Mouse (Mus musculus) lung, embryonic 14.5 days (tissue): Measurements from ENCODE around the gene Snapc1. TPM values are rescaled to one million over a fixed set of nuclear protein-coding genes. Genes with fewer than 3 reads are reported as not detected.
A peak's percentile ranks its signal among the peaks of the same experiment; 100 is the strongest.

Experiments used
- ATAC-seq: fragments of 200-750 bp; cut with Nextera tagmentation; 2 replicates; pipeline ENCODE4 v1.8.0; 2017; ENCODE audit warnings: mild to moderate bottlenecking, moderate TSS enrichment, moderate library complexity; ENCODE audit not compliant: insufficient read depth
- DNase-seq: peaks from one replicate; pipeline ENCODE4 v3.0.0-alpha.2; 2015
- H3K27ac ChIP-seq: fragments of 300-500 bp; sonication (generic); 2 replicates; pipeline ENCODE4 v1.5.1; 2014; ENCODE audit warnings: low read depth, mild to moderate bottlenecking, moderate library complexity
- H3K27me3 ChIP-seq: fragments of 300-500 bp; sonication (generic); 2 replicates; pipeline ENCODE4 v1.6.1; 2014; ENCODE audit warnings: low read length, control low read depth; ENCODE audit not compliant: insufficient read depth
- H3K36me3 ChIP-seq: fragments of 300-500 bp; sonication (generic); 2 replicates; pipeline ENCODE4 v1.6.1; 2014; ENCODE audit warnings: control low read depth; ENCODE audit not compliant: insufficient read depth
- H3K4me1 ChIP-seq: fragments of 300-500 bp; sonication (generic); 2 replicates; pipeline ENCODE4 v1.6.1; 2014; ENCODE audit warnings: antibody characterized with exemption, control low read depth; ENCODE audit not compliant: insufficient read depth
- H3K4me2 ChIP-seq: fragments of 300-500 bp; sonication (generic); 2 replicates; pipeline ENCODE4 v1.6.1; 2014; ENCODE audit warnings: mild to moderate bottlenecking
- H3K4me3 ChIP-seq: fragments of 300-500 bp; sonication (generic); 2 replicates; pipeline ENCODE4 v1.5.1; 2014; ENCODE audit warnings: low read depth, low read length
- H3K9ac ChIP-seq: fragments of 300-500 bp; sonication (generic); 2 replicates; pipeline ENCODE4 v1.6.1; 2014
- H3K9me3 ChIP-seq: fragments of 300-500 bp; sonication (generic); 2 replicates; pipeline ENCODE4 v1.6.1; 2016; ENCODE audit warnings: low read depth, low read length, control low read depth
- CTCF ChIP-seq: IDR thresholded peaks from 2 replicates; pipeline ENCODE4 v1.5.1; 2016; ENCODE audit warnings: antibody characterized with exemption, low read depth
- WGBS: fragments of 180-500 bp; shearing (Covaris S2); extraction: QIAGEN DNeasy Blood & Tissue Kit; methylation state at CpG from one replicate; pipeline ENCODE4 v1.1.7; 2014; 5-methylcytosine and 5-hydroxymethylcytosine counted together
- polyA plus RNA-seq: library from polyadenylated mRNA; unstranded; fragments of >200 nt; fragmentation: Nextera tagmentation; extraction: Ambion mirVana; gene quantifications from 2 replicates; pipeline ENCODE4 v1.2.1, GENCODE M21; 2014

The Snapc1 gene
- polyA plus RNA-seq, 1 experiment from 2014 or later = 23.2 TPM

GRCm38 (mm10) chr12:73969142-73969541 lies 4.9 kb downstream of the Snapc1 start:
- H3K36me3 ChIP-seq = peaks cover 53% of the 10 kb centered on the region
- 95% methylated on average over 8 of the region's 8 CpGs for WGBS

GRCm38 (mm10) chr12:73974584-73974983 lies 10.3 kb downstream of the Snapc1 start:
- DNase-seq (no peak), ATAC-seq (no peak)
- no peak for TF ChIP-seq CTCF

More at GRCm38 (mm10) chr12:73969142-73969541, 4.9 kb downstream of the Snapc1 start:
- no peak overlapping the region for H3K27ac ChIP-seq
- H3K4me2 ChIP-seq = no peak overlapping the region
- ATAC-seq (no peak), DNase-seq (no peak)
- TF ChIP-seq CTCF = no peak
- H3K27me3 ChIP-seq = no peaks in the 10 kb centered on the region
- peaks cover 8% of the 10 kb centered on the region; the same call in 1 of the 2 replicates for H3K9me3 ChIP-seq
- no peaks in the 10 kb centered on the region for H3K4me1 ChIP-seq
- H3K9ac ChIP-seq = no peak overlapping the region
- no peak overlapping the region for H3K4me3 ChIP-seq

GRCm38 (mm10) chr12:73978144-73978543 lies 13.9 kb downstream of the Snapc1 start:
- 79% methylated on average over 3 of the region's 3 CpGs for WGBS
- H3K27ac ChIP-seq = no peak overlapping the region
- H3K36me3 ChIP-seq = peaks cover 75% of the 10 kb centered on the region
- no peaks in the 10 kb centered on the region for H3K9me3 ChIP-seq
- no peak for ATAC-seq
- no peak overlapping the region for H3K4me2 ChIP-seq
- no peak overlapping the region for H3K4me3 ChIP-seq
- no peak overlapping the region for H3K9ac ChIP-seq
- H3K4me1 ChIP-seq = no peaks in the 10 kb centered on the region
- no peaks in the 10 kb centered on the region for H3K27me3 ChIP-seq
- no peak for DNase-seq
- no peak for TF ChIP-seq CTCF

More at GRCm38 (mm10) chr12:73974584-73974983, 10.3 kb downstream of the Snapc1 start:
- no peak overlapping the region for H3K4me2 ChIP-seq
- no peaks in the 10 kb centered on the region for H3K27me3 ChIP-seq
- H3K27ac ChIP-seq = no peak overlapping the region
- WGBS = 86% methylated on average over 6 of the region's 6 CpGs
- peaks cover 80% of the 10 kb centered on the region for H3K36me3 ChIP-seq
- H3K9ac ChIP-seq = no peak overlapping the region
- H3K9me3 ChIP-seq = peaks cover 8% of the 10 kb centered on the region; the same call in 1 of the 2 replicates
- no peak overlapping the region for H3K4me3 ChIP-seq
- H3K4me1 ChIP-seq = no peaks in the 10 kb centered on the region

- Histone ChIP-seq H3K36me3 (peaks cover 80% of the 10 kb centered on the region), H3K4me1 (no peaks in the 10 kb centered on the region), H3K9ac (no peak overlapping the region), H3K4me2 (no peak overlapping the region), H3K9me3 (no peaks in the 10 kb centered on the region), H3K27me3 (no peaks in the 10 kb centered on the region), H3K27ac (no peak overlapping the region), H3K4me3 (no peak overlapping the region)
- 83% methylated on average over 5 of the region's 5 CpGs for WGBS
- DNase-seq (no peak), ATAC-seq (no peak)
- no peak for TF ChIP-seq CTCF
Measured at GRCm38 (mm10) chr12:73979667-73980066, 15.4 kb downstream of the Snapc1 start.

GRCm38 (mm10) chr12:73982533-73982932 lies 18.3 kb downstream of the Snapc1 start:
- DNase-seq (peak; percentile 95), ATAC-seq (peak; percentile 97)
- H3K36me3 ChIP-seq = peaks cover 64% of the 10 kb centered on the region
- no peak overlapping the region for H3K4me2 ChIP-seq
- H3K4me3 ChIP-seq = no peak overlapping the region
- no peak overlapping the region for H3K9ac ChIP-seq
- no peaks in the 10 kb centered on the region for H3K27me3 ChIP-seq
- no peak overlapping the region for H3K27ac ChIP-seq
- H3K9me3 ChIP-seq = no peaks in the 10 kb centered on the region
- 48% methylated on average over 14 of the region's 14 CpGs for WGBS
- H3K4me1 ChIP-seq = no peaks in the 10 kb centered on the region
- no peak for TF ChIP-seq CTCF

GRCm38 (mm10) chr12:73986299-73986698 lies 22.0 kb downstream of the Snapc1 start:
- Histone ChIP-seq H3K4me2 (no peak overlapping the region), H3K27ac (no peak overlapping the region), H3K4me1 (no peaks in the 10 kb centered on the region), H3K4me3 (no peak overlapping the region), H3K9me3 (no peaks in the 10 kb centered on the region), H3K9ac (no peak overlapping the region), H3K27me3 (no peaks in the 10 kb centered on the region), H3K36me3 (peaks cover 31% of the 10 kb centered on the region)
- ATAC-seq (no peak), DNase-seq (peak; percentile 30)
- WGBS = 78% methylated on average over 7 of the region's 7 CpGs
- TF ChIP-seq CTCF = no peak

- TF ChIP-seq CTCF = no peak
- Histone ChIP-seq H3K4me3 (no peak overlapping the region), H3K9me3 (no peaks in the 10 kb centered on the region), H3K4me1 (no peaks in the 10 kb centered on the region), H3K9ac (no peak overlapping the region), H3K36me3 (peaks cover 15% of the 10 kb centered on the region), H3K4me2 (no peak overlapping the region), H3K27ac (no peak overlapping the region), H3K27me3 (no peaks in the 10 kb centered on the region)
- no peak for DNase-seq
- no peak for ATAC-seq
- 83% methylated on average over 4 of the region's 4 CpGs for WGBS
Measured at GRCm38 (mm10) chr12:73988393-73989008, 24.2 kb downstream of the Snapc1 start.
